Mouse (Mus musculus) heart, adult 8-10 months (tissue): ENCODE measurements at regions not wholly inside any gene's neighbourhood (a gene's known extent, or its start where the extent isn't known, plus 50 kb on each side); places are given as distances from the start of the nearest gene placed in this dataset.

Experiments
- DNase-seq: peaks from one replicate; pipeline ENCODE4 v3.0.0; 2022; ENCODE audit warnings: low spot score

- no peak for DNase-seq
Measured at GRCm38 (mm10) chr3:38820787-38821186, 66.0 kb upstream of the Fat4 start.

- no peak for DNase-seq
Measured at GRCm38 (mm10) chr3:38820315-38820714, 66.4 kb upstream of the Fat4 start.

GRCm38 (mm10) chr3:38817651-38818050, 69.1 kb upstream of the Fat4 start:
- no peak for DNase-seq

- DNase-seq: no peak
Measured at GRCm38 (mm10) chr3:38812457-38812856, 74.3 kb upstream of the Fat4 start.

- DNase-seq: no peak
Measured at GRCm38 (mm10) chr3:38811635-38812034, 75.1 kb upstream of the Fat4 start.

GRCm38 (mm10) chr3:38806469-38807055, 80.2 kb upstream of the Fat4 start:
- no peak for DNase-seq

GRCm38 (mm10) chr3:38806036-38806435, 80.7 kb upstream of the Fat4 start:
- no peak for DNase-seq

- DNase-seq: no peak
Measured at GRCm38 (mm10) chr3:38795646-38796301, 91.0 kb upstream of the Fat4 start.

GRCm38 (mm10) chr3:38793221-38793620, 93.5 kb upstream of the Fat4 start:
- no peak for DNase-seq

GRCm38 (mm10) chr3:38788751-38789150, 98.0 kb upstream of the Fat4 start:
- no peak for DNase-seq

GRCm38 (mm10) chr3:38783711-38784110, 103.0 kb upstream of the Fat4 start:
- DNase-seq: no peak

GRCm38 (mm10) chr3:38783051-38783450, 103.7 kb upstream of the Fat4 start:
- DNase-seq: no peak

- no peak for DNase-seq
Measured at GRCm38 (mm10) chr3:38776743-38777366, 109.9 kb upstream of the Fat4 start.

GRCm38 (mm10) chr3:38754632-38755123, 132.1 kb upstream of the Fat4 start:
- DNase-seq: no peak

GRCm38 (mm10) chr3:38753446-38754205, 133.1 kb upstream of the Fat4 start:
- no peak for DNase-seq

GRCm38 (mm10) chr3:38742155-38742554, 144.6 kb upstream of the Fat4 start:
- DNase-seq: no peak

- DNase-seq: no peak
Measured at GRCm38 (mm10) chr3:38722606-38723005, 164.1 kb upstream of the Fat4 start.

- DNase-seq: no peak
Measured at GRCm38 (mm10) chr3:38712078-38712873, 174.5 kb upstream of the Fat4 start.

- no peak for DNase-seq
Measured at GRCm38 (mm10) chr3:38711229-38711628, 175.5 kb upstream of the Fat4 start.

- no peak for DNase-seq
Measured at GRCm38 (mm10) chr3:38707891-38708290, 178.8 kb upstream of the Fat4 start.

GRCm38 (mm10) chr3:38699206-38699605, 187.5 kb upstream of the Fat4 start:
- no peak for DNase-seq
